Mouse (Mus musculus) lung, postnatal 0 days (tissue): ENCODE results near the gene Brdt. TPM values are rescaled to one million over a fixed set of nuclear protein-coding genes. Genes with fewer than 3 reads are reported as not detected.

ENCODE experiments used
- ATAC-seq: fragments of 200-750 bp; cut with Nextera tagmentation; 2 replicates; pipeline ENCODE4 v1.8.0; 2017; ENCODE audit warnings: moderate library complexity
- DNase-seq: peaks from one replicate; pipeline ENCODE4 v3.0.0-alpha.2; 2016; ENCODE audit warnings: low spot score
- H3K27ac ChIP-seq: fragments of 300-500 bp; sonication (generic); 2 replicates; pipeline ENCODE4 v1.5.1; 2014; ENCODE audit warnings: antibody characterized with exemption, mild to moderate bottlenecking, low read length, mixed read lengths
- H3K27me3 ChIP-seq: fragments of 300-500 bp; sonication (generic); replicated peaks from 2 replicates; pipeline ENCODE4 v1.6.1; 2014; ENCODE audit warnings: low read length, mixed read lengths; ENCODE audit not compliant: insufficient read depth
- H3K36me3 ChIP-seq: fragments of 300-500 bp; sonication (generic); 2 replicates; pipeline ENCODE4 v1.6.1; 2014; ENCODE audit warnings: low read length, mixed read lengths; ENCODE audit not compliant: insufficient read depth
- H3K4me1 ChIP-seq: fragments of 300-500 bp; sonication (generic); 2 replicates; pipeline ENCODE4 v1.6.1; 2014; ENCODE audit warnings: antibody characterized with exemption, low read depth, low read length, mixed read lengths; ENCODE audit not compliant: insufficient read depth
- H3K4me2 ChIP-seq: fragments of 300-500 bp; sonication (generic); replicated peaks from 2 replicates; pipeline ENCODE4 v1.6.1; 2014; ENCODE audit warnings: low read depth, mild to moderate bottlenecking, low read length, moderate library complexity, mixed read lengths
- H3K4me3 ChIP-seq: fragments of 300-500 bp; sonication (generic); 2 replicates; pipeline ENCODE4 v1.5.1; 2014; ENCODE audit warnings: low read depth, low read length
- H3K9ac ChIP-seq: fragments of 300-500 bp; sonication (generic); replicated peaks from 2 replicates; pipeline ENCODE4 v1.6.1; 2014; ENCODE audit warnings: low read depth, mild to moderate bottlenecking
- H3K9me3 ChIP-seq: fragments of 300-500 bp; sonication (generic); 2 replicates; pipeline ENCODE4 v1.6.1; 2016; ENCODE audit warnings: low read length, mixed read lengths
- CTCF ChIP-seq: IDR thresholded peaks from 2 replicates; pipeline ENCODE4 v1.5.1; 2016; ENCODE audit warnings: antibody characterized with exemption, mild to moderate bottlenecking
- EP300 ChIP-seq: IDR thresholded peaks from 2 replicates; pipeline ENCODE4 v1.6.1; 2016; ENCODE audit warnings: antibody characterized with exemption, mild to moderate bottlenecking, control low read depth
- WGBS: fragments of 180-500 bp; shearing (Covaris S2); extraction: QIAGEN DNeasy Blood & Tissue Kit; methylation state at CpG from one replicate; pipeline ENCODE4 v1.1.7; 2014; 5-methylcytosine and 5-hydroxymethylcytosine counted together
- polyA plus RNA-seq: library from polyadenylated mRNA; unstranded; fragments of >200 nt; fragmentation: Nextera tagmentation; extraction: Ambion mirVana; gene quantifications from 2 replicates; pipeline ENCODE4 v1.2.1, GENCODE M21; 2015

Gene Brdt
- polyA plus RNA-seq, 1 experiment from 2014 or later, result 1.6 TPM

- no peak overlapping the region for H3K27ac ChIP-seq
- H3K36me3 ChIP-seq, result no peaks in the 10 kb centered on the region
- H3K4me2 ChIP-seq, result peak overlapping the region; percentile 17; the same call in 1 of the 2 replicates
- WGBS, result 48% methylated on average over 16 of the region's 16 CpGs
- H3K9me3 ChIP-seq, result no peaks in the 10 kb centered on the region
- H3K4me3 ChIP-seq, result no peak overlapping the region
- ATAC-seq (peak; percentile 64), DNase-seq (peak; percentile 69)
- H3K9ac ChIP-seq, result no peak overlapping the region
- H3K27me3 ChIP-seq, result no peaks in the 10 kb centered on the region
- H3K4me1 ChIP-seq, result peaks cover 9% of the 10 kb centered on the region; the same call in 1 of the 2 replicates
- TF ChIP-seq EP300 (no peak), CTCF (no peak)
Observed at GRCm38 (mm10) chr5:107295817-107296511, 35.0 kb upstream of the Brdt start.

- H3K27ac ChIP-seq, result no peak overlapping the region
- no peak overlapping the region for H3K4me3 ChIP-seq
- TF ChIP-seq CTCF, result no peak
- peak; percentile 86 for TF ChIP-seq EP300
- DNase-seq, result no peak
- H3K9me3 ChIP-seq, result no peaks in the 10 kb centered on the region
- no peaks in the 10 kb centered on the region for H3K27me3 ChIP-seq
- no peak overlapping the region for H3K9ac ChIP-seq
- H3K36me3 ChIP-seq, result no peaks in the 10 kb centered on the region
- H3K4me2 ChIP-seq, result peak overlapping the region; percentile 17; the same call in 1 of the 2 replicates
- 37% methylated on average over 9 of the region's 9 CpGs for WGBS
- ATAC-seq, result peak; percentile 38; the same call in 1 of the 2 replicates
- peaks cover 9% of the 10 kb centered on the region; the same call in 1 of the 2 replicates for H3K4me1 ChIP-seq
Observed at GRCm38 (mm10) chr5:107296512-107297322, 34.2 kb upstream of the Brdt start.

GRCm38 (mm10) chr5:107298854-107299253 is 32.1 kb upstream of the Brdt start:
- no peak overlapping the region for H3K4me2 ChIP-seq
- H3K4me1 ChIP-seq, result peaks cover 9% of the 10 kb centered on the region; the same call in 1 of the 2 replicates
- no peak overlapping the region for H3K27ac ChIP-seq
- no peaks in the 10 kb centered on the region for H3K36me3 ChIP-seq
- 72% methylated on average over 11 of the region's 11 CpGs for WGBS
- TF ChIP-seq CTCF (no peak), EP300 (no peak)
- ATAC-seq, result no peak
- no peak overlapping the region for H3K4me3 ChIP-seq
- H3K9me3 ChIP-seq, result no peaks in the 10 kb centered on the region
- DNase-seq, result no peak
- H3K9ac ChIP-seq, result no peak overlapping the region
- no peaks in the 10 kb centered on the region for H3K27me3 ChIP-seq

- H3K27me3 ChIP-seq, result no peaks in the 10 kb centered on the region
- H3K4me3 ChIP-seq, result no peak overlapping the region
- no peaks in the 10 kb centered on the region for H3K36me3 ChIP-seq
- peak overlapping the region; percentile 40 for H3K4me2 ChIP-seq
- no peak overlapping the region for H3K9ac ChIP-seq
- H3K4me1 ChIP-seq, result no peaks in the 10 kb centered on the region
- 17% methylated on average over 11 of the region's 11 CpGs for WGBS
- peak; percentile 67 for DNase-seq
- H3K27ac ChIP-seq, result no peak overlapping the region
- no peaks in the 10 kb centered on the region for H3K9me3 ChIP-seq
- TF ChIP-seq EP300, result peak; percentile 58; the same call in 1 of the 2 replicates
- peak; percentile 47 for TF ChIP-seq CTCF
- ATAC-seq, result peak; percentile 88
Observed at GRCm38 (mm10) chr5:107303350-107303861, 27.6 kb upstream of the Brdt start.

- H3K36me3 ChIP-seq, result no peaks in the 10 kb centered on the region
- TF ChIP-seq CTCF, result no peak
- TF ChIP-seq EP300, result no peak
- H3K4me2 ChIP-seq, result no peak overlapping the region
- H3K9me3 ChIP-seq, result no peaks in the 10 kb centered on the region
- no peak overlapping the region for H3K27ac ChIP-seq
- no peak overlapping the region for H3K4me3 ChIP-seq
- WGBS, result 52% methylated on average over 13 of the region's 13 CpGs
- H3K9ac ChIP-seq, result no peak overlapping the region
- no peaks in the 10 kb centered on the region for H3K4me1 ChIP-seq
- DNase-seq (no peak), ATAC-seq (no peak)
- H3K27me3 ChIP-seq, result no peaks in the 10 kb centered on the region
Observed at GRCm38 (mm10) chr5:107304117-107304825, 26.7 kb upstream of the Brdt start.
